Mouse (Mus musculus): Measurements from ENCODE around the gene Ppp1r1b. TPM values are rescaled to one million over a fixed set of nuclear protein-coding genes. Genes with fewer than 3 reads are reported as not detected.

Gene Ppp1r1b
- total and polyA plus RNA-seq, 2 experiments from 2014 or later, result 16.3 to 32.1 TPM

DNA sequence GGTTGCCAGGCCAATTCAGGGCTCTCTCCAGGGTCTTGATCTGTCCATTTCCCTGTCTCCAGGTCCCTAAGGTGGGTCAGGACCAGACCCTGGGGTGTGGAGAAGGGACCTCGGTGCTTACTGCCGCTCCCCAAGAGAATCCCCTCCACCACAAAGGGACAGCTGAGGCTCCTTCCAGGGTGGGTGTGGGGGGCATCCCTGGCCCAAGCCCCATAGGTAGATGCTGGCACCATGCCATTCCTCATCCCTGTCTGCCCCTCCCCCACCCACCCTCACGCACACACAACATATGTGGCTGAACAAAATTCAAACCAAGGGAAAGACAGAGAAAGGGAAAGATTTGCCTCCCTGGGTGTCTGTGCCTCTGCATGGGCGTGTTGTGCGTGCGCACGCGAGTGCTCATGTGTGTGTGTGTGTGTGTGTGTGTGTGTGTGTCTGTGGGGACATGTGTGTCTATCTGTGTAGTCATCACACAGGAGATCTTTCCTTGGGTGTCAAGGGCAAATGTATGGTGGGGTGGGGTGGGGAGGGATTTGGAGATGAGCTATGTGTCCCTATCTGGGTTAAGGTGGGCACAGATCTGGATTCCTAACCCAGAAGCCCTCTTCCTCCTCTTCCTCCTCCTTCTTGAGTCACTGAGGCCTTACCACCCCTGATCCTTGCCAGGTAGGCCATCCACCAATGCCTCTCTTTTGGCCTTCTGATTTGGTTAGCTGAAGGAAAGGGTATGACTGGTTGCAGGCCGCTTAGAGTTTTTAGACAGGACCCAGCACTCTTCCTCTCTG, 18.1 kb upstream of the Ppp1r1b start:
- H3K9me3 ChIP-seq (replicated peaks; ENCODE audit: control insufficient read depth, low read length), result no peaks in the 10 kb centered on the region
- H3K4me1 ChIP-seq (ENCODE audit: control insufficient read depth, insufficient read depth), result peaks cover 16% of the 10 kb centered on the region
- H3K4me3 ChIP-seq (ENCODE audit: low read depth, low read length), result no peak overlapping the region
- H3K27ac ChIP-seq (ENCODE audit: low read depth), result no peak overlapping the region
- TF ChIP-seq CTCF (IDR thresholded peaks at IDR 0.05; ENCODE audit: low read depth) (no peak), EP300 (IDR thresholded peaks at IDR 0.05; ENCODE audit: low read depth) (no peak)
- H3K36me3 ChIP-seq (replicated peaks; ENCODE audit: control insufficient read depth, insufficient read depth, low read length), result no peaks in the 10 kb centered on the region
- peaks cover 99% of the 10 kb centered on the region for H3K27me3 ChIP-seq (ENCODE audit: control insufficient read depth, insufficient read depth, low read length)
- WGBS, result 43% methylated on average over 9 of the region's 9 CpGs
- no peak overlapping the region for H3K4me2 ChIP-seq (ENCODE audit: low read depth, low read length)
- DNase-seq (ENCODE audit: low spot score) (no peak), ATAC-seq (ENCODE audit: insufficient read depth, low read depth) (no peak)
- no peak overlapping the region for H3K9ac ChIP-seq (replicated peaks; ENCODE audit: low read depth, low read length)

DNA sequence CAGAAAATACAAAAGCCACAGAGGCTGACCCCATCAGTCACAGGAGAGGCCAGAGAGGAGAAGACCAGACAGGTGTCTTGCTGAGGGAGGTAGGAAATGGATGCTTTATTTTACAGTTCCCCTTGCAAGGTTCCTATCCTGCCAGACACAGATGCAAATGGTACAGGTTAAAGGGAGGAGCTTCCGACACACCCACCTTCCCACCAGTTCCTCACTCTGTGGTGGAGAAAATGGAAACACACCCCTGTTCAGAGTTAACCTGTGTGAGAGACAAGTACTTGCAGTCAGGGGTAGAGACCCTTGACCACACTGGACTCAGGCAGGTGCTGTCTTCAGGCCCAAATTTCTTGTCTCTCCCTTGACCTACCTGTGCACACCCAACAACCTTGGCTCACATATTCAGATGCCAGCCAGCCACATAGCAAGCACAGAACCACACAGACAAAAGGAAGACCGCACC, 17.4 kb upstream of the Ppp1r1b start:
- Histone ChIP-seq H3K4me1 (ENCODE audit: control insufficient read depth, insufficient read depth) (peaks cover 16% of the 10 kb centered on the region), H3K27ac (ENCODE audit: low read depth) (no peak overlapping the region), H3K36me3 (replicated peaks; ENCODE audit: control insufficient read depth, insufficient read depth, low read length) (no peaks in the 10 kb centered on the region), H3K9ac (replicated peaks; ENCODE audit: low read depth, low read length) (no peak overlapping the region), H3K27me3 (ENCODE audit: control insufficient read depth, insufficient read depth, low read length) (peaks cover 99% of the 10 kb centered on the region), H3K4me2 (ENCODE audit: low read depth, low read length) (no peak overlapping the region), H3K9me3 (replicated peaks; ENCODE audit: control insufficient read depth, low read length) (no peaks in the 10 kb centered on the region), H3K4me3 (ENCODE audit: low read depth, low read length) (no peak overlapping the region)
- 43% methylated on average over 2 of the region's 2 CpGs for WGBS
- no peak for ATAC-seq (ENCODE audit: insufficient read depth, low read depth)
- DNase-seq (ENCODE audit: low spot score), result no peak
- no peak for TF ChIP-seq CTCF (IDR thresholded peaks at IDR 0.05; ENCODE audit: low read depth)
- no peak for TF ChIP-seq EP300 (IDR thresholded peaks at IDR 0.05; ENCODE audit: low read depth)

DNA sequence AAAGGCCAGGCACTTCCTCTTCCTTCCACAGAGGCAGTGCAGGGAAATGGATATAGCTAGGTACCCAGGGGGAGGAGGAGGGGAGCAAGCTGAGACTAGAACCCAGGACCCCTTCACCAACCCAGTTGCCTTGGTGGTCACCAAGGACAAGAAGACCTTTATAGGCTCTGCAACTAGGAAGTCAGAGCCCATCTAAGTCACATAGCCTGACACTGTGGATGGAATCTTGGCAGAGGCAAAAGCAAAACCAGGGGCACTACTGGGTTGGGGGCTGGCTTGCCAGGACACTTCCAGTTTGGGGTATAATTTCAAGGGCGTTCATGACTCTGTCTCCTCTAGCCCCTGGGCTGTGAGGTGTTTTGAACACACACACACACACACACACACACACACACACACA, 16.8 kb upstream of the Ppp1r1b start:
- Histone ChIP-seq H3K9me3 (replicated peaks; ENCODE audit: control insufficient read depth, low read length) (no peaks in the 10 kb centered on the region), H3K27ac (ENCODE audit: low read depth) (no peak overlapping the region), H3K4me2 (ENCODE audit: low read depth, low read length) (no peak overlapping the region), H3K4me3 (ENCODE audit: low read depth, low read length) (no peak overlapping the region), H3K27me3 (ENCODE audit: control insufficient read depth, insufficient read depth, low read length) (peaks cover 99% of the 10 kb centered on the region), H3K4me1 (ENCODE audit: control insufficient read depth, insufficient read depth) (peaks cover 16% of the 10 kb centered on the region), H3K9ac (replicated peaks; ENCODE audit: low read depth, low read length) (no peak overlapping the region), H3K36me3 (replicated peaks; ENCODE audit: control insufficient read depth, insufficient read depth, low read length) (no peaks in the 10 kb centered on the region)
- no peak for ATAC-seq (ENCODE audit: insufficient read depth, low read depth)
- WGBS, result 40% methylated on average over 1 of the region's 1 CpGs
- TF ChIP-seq EP300 (IDR thresholded peaks at IDR 0.05; ENCODE audit: low read depth) (no peak), CTCF (IDR thresholded peaks at IDR 0.05; ENCODE audit: low read depth) (no peak)
- DNase-seq (ENCODE audit: low spot score), result no peak

DNA sequence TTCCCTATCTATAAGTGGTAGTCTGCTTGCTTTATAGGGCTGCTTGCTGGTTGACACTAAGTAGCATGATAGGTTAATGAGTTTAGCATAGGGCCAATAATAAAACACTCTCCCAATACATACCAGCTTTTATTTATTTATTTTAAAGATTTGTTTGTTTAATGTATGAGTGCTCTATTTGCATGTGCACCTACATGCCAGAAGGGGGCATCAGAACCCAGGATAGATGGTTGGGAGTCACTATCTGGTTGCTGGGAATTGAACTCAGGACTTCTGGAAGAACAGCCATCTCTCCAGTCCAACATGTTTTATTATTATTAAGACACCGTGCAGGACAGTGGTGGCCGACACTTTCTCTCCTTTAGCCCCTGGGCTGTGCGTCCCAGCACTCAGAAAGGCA, 16.0 kb upstream of the Ppp1r1b start:
- peaks cover 13% of the 10 kb centered on the region for H3K4me1 ChIP-seq (ENCODE audit: control insufficient read depth, insufficient read depth)
- H3K36me3 ChIP-seq (replicated peaks; ENCODE audit: control insufficient read depth, insufficient read depth, low read length), result no peaks in the 10 kb centered on the region
- ATAC-seq (ENCODE audit: insufficient read depth, low read depth), result no peak
- H3K9ac ChIP-seq (replicated peaks; ENCODE audit: low read depth, low read length), result no peak overlapping the region
- no peak for DNase-seq (ENCODE audit: low spot score)
- no peaks in the 10 kb centered on the region for H3K9me3 ChIP-seq (replicated peaks; ENCODE audit: control insufficient read depth, low read length)
- 89% methylated on average over 3 of the region's 3 CpGs for WGBS
- no peak overlapping the region for H3K4me3 ChIP-seq (ENCODE audit: low read depth, low read length)
- no peak overlapping the region for H3K4me2 ChIP-seq (ENCODE audit: low read depth, low read length)
- no peak overlapping the region for H3K27ac ChIP-seq (ENCODE audit: low read depth)
- H3K27me3 ChIP-seq (ENCODE audit: control insufficient read depth, insufficient read depth, low read length), result peaks cover 99% of the 10 kb centered on the region
- no peak for TF ChIP-seq CTCF (IDR thresholded peaks at IDR 0.05; ENCODE audit: low read depth)
- no peak for TF ChIP-seq EP300 (IDR thresholded peaks at IDR 0.05; ENCODE audit: low read depth)

DNA sequence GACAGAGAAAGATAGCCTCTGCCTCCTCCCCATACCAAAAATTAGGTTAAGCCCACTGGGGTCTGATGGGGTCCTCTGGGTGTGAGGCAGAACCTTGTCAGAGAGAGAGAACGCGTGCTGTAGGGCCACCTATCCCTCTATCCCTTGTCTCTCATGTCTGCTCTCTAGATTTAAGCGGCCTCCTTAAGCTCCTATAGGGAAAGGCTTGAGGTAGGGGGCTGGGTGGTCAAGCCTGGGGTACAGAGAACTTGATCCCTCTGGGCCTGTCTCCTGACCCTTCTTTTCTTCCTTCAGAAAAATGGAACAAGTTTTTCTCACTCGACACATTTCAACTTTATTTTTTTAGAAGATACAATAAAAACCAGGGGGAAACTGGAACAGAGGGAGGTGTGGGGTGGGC, 15.4 kb upstream of the Ppp1r1b start:
- Histone ChIP-seq H3K36me3 (replicated peaks; ENCODE audit: control insufficient read depth, insufficient read depth, low read length) (no peaks in the 10 kb centered on the region), H3K4me1 (ENCODE audit: control insufficient read depth, insufficient read depth) (peaks cover 6% of the 10 kb centered on the region), H3K9me3 (replicated peaks; ENCODE audit: control insufficient read depth, low read length) (no peaks in the 10 kb centered on the region), H3K27me3 (ENCODE audit: control insufficient read depth, insufficient read depth, low read length) (peaks cover 99% of the 10 kb centered on the region), H3K4me3 (ENCODE audit: low read depth, low read length) (no peak overlapping the region), H3K4me2 (ENCODE audit: low read depth, low read length) (no peak overlapping the region), H3K9ac (replicated peaks; ENCODE audit: low read depth, low read length) (no peak overlapping the region), H3K27ac (ENCODE audit: low read depth) (no peak overlapping the region)
- no peak for TF ChIP-seq EP300 (IDR thresholded peaks at IDR 0.05; ENCODE audit: low read depth)
- TF ChIP-seq CTCF (IDR thresholded peaks at IDR 0.05; ENCODE audit: low read depth), result no peak
- ATAC-seq (ENCODE audit: insufficient read depth, low read depth) (no peak), DNase-seq (ENCODE audit: low spot score) (no peak)
- 61% methylated on average over 4 of the region's 4 CpGs for WGBS

Measured in heart, postnatal 0 days (tissue).